Mouse (Mus musculus) midbrain, embryonic 11.5 days (tissue): ENCODE data around the gene Ammecr1. TPM values are rescaled to one million over a fixed set of nuclear protein-coding genes. Genes with fewer than 3 reads are reported as not detected.
A peak's percentile ranks its signal among the peaks of the same experiment; 100 is the strongest.

Experiments used
- ATAC-seq: fragments of 200-750 bp; cut with Nextera tagmentation; 2 replicates; pipeline ENCODE4 v1.8.0; 2017; ENCODE audit warnings: moderate TSS enrichment, moderate library complexity; ENCODE audit not compliant: low FRiP score
- DNase-seq: peaks from one replicate; pipeline ENCODE4 v3.0.0; 2015; ENCODE audit warnings: low spot score; ENCODE audit errors: missing footprints
- H3K27ac ChIP-seq: fragments of 300-500 bp; sonication (generic); 2 replicates; pipeline ENCODE4 v1.5.1; 2014; ENCODE audit warnings: low read depth, low read length
- H3K27me3 ChIP-seq: fragments of 300-500 bp; sonication (generic); 2 replicates; pipeline ENCODE4 v1.6.1; 2014; ENCODE audit warnings: mild to moderate bottlenecking, low read length, moderate library complexity, mixed read lengths; ENCODE audit not compliant: control insufficient read depth, insufficient read depth
- H3K36me3 ChIP-seq: fragments of 300-500 bp; sonication (generic); 2 replicates; pipeline ENCODE4 v1.6.1; 2014; ENCODE audit warnings: mild to moderate bottlenecking, low read length, moderate library complexity, mixed read lengths; ENCODE audit not compliant: control insufficient read depth, insufficient read depth
- H3K4me1 ChIP-seq: fragments of 300-500 bp; sonication (generic); 2 replicates; pipeline ENCODE4 v1.6.1; 2014; ENCODE audit warnings: low read length; ENCODE audit not compliant: control insufficient read depth, insufficient read depth
- H3K4me2 ChIP-seq: fragments of 300-500 bp; sonication (generic); 2 replicates; pipeline ENCODE4 v1.6.1; 2014; ENCODE audit warnings: mild to moderate bottlenecking, moderate library complexity
- H3K4me3 ChIP-seq: fragments of 300-500 bp; sonication (generic); 2 replicates; pipeline ENCODE4 v1.5.1; 2014; ENCODE audit warnings: low read depth, low read length
- H3K9ac ChIP-seq: fragments of 300-500 bp; sonication (generic); 2 replicates; pipeline ENCODE4 v1.6.1; 2014; ENCODE audit warnings: low read length
- H3K9me3 ChIP-seq: fragments of 300-500 bp; sonication (generic); 2 replicates; pipeline ENCODE4 v1.6.1; 2016; ENCODE audit warnings: low read length; ENCODE audit not compliant: control insufficient read depth
- WGBS: fragments of 180-500 bp; shearing (Covaris S2); extraction: QIAGEN DNeasy Blood & Tissue Kit; methylation state at CpG from one replicate; pipeline ENCODE4 v1.1.7; 2014; 5-methylcytosine and 5-hydroxymethylcytosine counted together
- polyA plus RNA-seq: library from polyadenylated mRNA; unstranded; fragments of >200 nt; fragmentation: Nextera tagmentation; extraction: Ambion mirVana; gene quantifications from 2 replicates; pipeline ENCODE4 v1.2.1, GENCODE M21; 2014

The Ammecr1 gene
- 10.7 and 11.5 TPM in 2 replicates for polyA plus RNA-seq

GRCm38 (mm10) chrX:142966008-142966966, at the start of gene Ammecr1:
Ammecr1 (minus strand) TSS chrX:142966728.
- H3K27ac ChIP-seq: peak within 1 kb of the TSS; percentile 79
- ATAC-seq (peak; percentile 95), DNase-seq (peak; percentile 93)
- peaks cover 8% of the 10 kb centered on the region for H3K27me3 ChIP-seq
- peak within 1 kb of the TSS; percentile 65 for H3K4me2 ChIP-seq
- 21% methylated on average over 58 of the region's 112 CpGs for WGBS
- no peaks in the 10 kb centered on the region for H3K36me3 ChIP-seq
- no peaks in the 10 kb centered on the region for H3K9me3 ChIP-seq
- peak within 1 kb of the TSS; percentile 60 for H3K4me3 ChIP-seq
- H3K4me1 ChIP-seq: no peaks in the 10 kb centered on the region
- peak within 1 kb of the TSS; percentile 77 for H3K9ac ChIP-seq

GRCm38 (mm10) chrX:143014118-143014517, 47.6 kb upstream of the Ammecr1 start:
- 96% methylated on average over 3 of the region's 3 CpGs for WGBS
- no peak overlapping the region for H3K27ac ChIP-seq
- H3K9ac ChIP-seq: no peak overlapping the region
- no peak overlapping the region for H3K4me2 ChIP-seq
- no peaks in the 10 kb centered on the region for H3K9me3 ChIP-seq
- ATAC-seq (no peak), DNase-seq (no peak)
- no peaks in the 10 kb centered on the region for H3K27me3 ChIP-seq
- no peak overlapping the region for H3K4me3 ChIP-seq
- H3K4me1 ChIP-seq: no peaks in the 10 kb centered on the region
- H3K36me3 ChIP-seq: no peaks in the 10 kb centered on the region

DNA sequence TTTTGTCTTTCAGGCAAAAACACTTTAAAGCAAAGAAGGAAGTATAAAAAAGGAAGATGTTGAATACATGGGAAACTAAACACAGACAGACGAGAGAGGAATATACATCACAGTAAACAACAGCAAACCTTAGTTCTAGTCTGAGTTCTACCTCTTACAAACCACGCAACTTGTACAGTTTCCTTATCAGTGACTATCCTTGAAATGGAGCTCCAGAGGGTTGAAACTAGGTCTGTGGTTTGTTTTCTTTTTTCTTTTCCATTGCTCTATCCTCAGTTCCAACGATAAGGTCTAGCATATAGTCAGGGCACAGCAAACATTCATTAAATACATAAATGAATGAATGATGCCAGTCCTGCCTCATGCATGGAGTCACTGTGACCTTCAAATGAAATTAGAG, 45.8 kb upstream of the Ammecr1 start:
- ATAC-seq: no peak
- WGBS: 89% methylated on average over 3 of the region's 3 CpGs
- H3K27me3 ChIP-seq: no peaks in the 10 kb centered on the region; the same call in 1 of the 2 replicates

DNA sequence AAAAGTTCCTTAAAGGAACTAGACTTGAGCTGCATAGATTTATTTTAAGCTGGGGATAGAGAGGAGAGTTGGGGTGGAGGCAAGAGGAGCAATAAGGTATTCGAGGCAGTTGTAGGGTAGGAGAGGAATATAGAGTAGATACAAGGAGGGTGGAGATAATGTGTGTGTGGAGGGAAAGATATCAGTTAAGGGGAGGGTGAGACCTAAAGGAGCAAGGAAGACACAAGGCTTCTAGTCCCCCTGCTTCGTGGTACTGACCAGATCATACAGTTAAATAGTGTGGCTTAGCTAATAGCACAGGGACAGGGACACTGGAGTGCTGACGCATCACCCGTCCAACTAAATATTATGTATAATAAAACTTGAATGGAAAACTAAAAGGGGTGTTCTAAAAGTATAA, 45.3 kb upstream of the Ammecr1 start:
- no peak for DNase-seq
- H3K27me3 ChIP-seq: no peaks in the 10 kb centered on the region; the same call in 1 of the 2 replicates
- no peak overlapping the region for H3K4me3 ChIP-seq
- no peaks in the 10 kb centered on the region for H3K36me3 ChIP-seq
- no peak for ATAC-seq
- H3K9ac ChIP-seq: no peak overlapping the region
- H3K9me3 ChIP-seq: no peaks in the 10 kb centered on the region
- no peak overlapping the region for H3K27ac ChIP-seq
- H3K4me1 ChIP-seq: no peaks in the 10 kb centered on the region
- no peak overlapping the region for H3K4me2 ChIP-seq
- 86% methylated on average over 4 of the region's 4 CpGs for WGBS

More for the DNA sequence above, 45.8 kb upstream of the Ammecr1 start:
- DNase-seq: no peak
- no peaks in the 10 kb centered on the region for H3K4me1 ChIP-seq
- H3K9ac ChIP-seq: no peak overlapping the region
- no peak overlapping the region for H3K4me3 ChIP-seq
- no peak overlapping the region for H3K4me2 ChIP-seq
- no peaks in the 10 kb centered on the region for H3K9me3 ChIP-seq
- no peaks in the 10 kb centered on the region for H3K36me3 ChIP-seq
- H3K27ac ChIP-seq: no peak overlapping the region

- Histone ChIP-seq H3K4me3 (no peak overlapping the region), H3K4me2 (no peak overlapping the region), H3K9me3 (no peaks in the 10 kb centered on the region), H3K27ac (no peak overlapping the region), H3K27me3 (peaks cover 2% of the 10 kb centered on the region; the same call in 1 of the 2 replicates), H3K4me1 (no peaks in the 10 kb centered on the region), H3K9ac (no peak overlapping the region), H3K36me3 (no peaks in the 10 kb centered on the region)
- ATAC-seq (no peak), DNase-seq (no peak)
- WGBS: 85% methylated on average over 3 of the region's 3 CpGs
Measured at GRCm38 (mm10) chrX:143004131-143004846, 37.8 kb upstream of the Ammecr1 start.

DNA sequence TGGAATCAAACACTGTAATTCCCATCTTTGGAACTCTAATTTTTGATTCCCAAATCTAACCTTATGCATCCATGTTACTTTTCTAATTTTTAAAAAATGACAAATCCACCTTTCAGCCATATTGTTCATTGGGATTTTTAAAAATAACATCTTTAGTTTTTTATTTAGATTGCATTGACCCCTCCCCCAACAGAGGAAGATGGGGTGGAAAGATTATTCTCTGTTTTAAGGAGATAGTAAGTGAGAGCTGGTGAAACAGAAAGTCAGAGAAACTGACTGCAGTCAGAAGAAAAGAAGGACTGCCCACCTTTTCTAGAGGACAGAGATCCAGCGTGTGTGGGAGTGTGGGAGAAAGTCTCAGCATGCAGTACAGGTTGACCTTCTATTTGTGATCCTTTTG, 30.7 kb upstream of the Ammecr1 start:
- peaks cover 4% of the 10 kb centered on the region; the same call in 1 of the 2 replicates for H3K27me3 ChIP-seq
- no peak overlapping the region for H3K9ac ChIP-seq
- no peaks in the 10 kb centered on the region for H3K4me1 ChIP-seq
- no peak overlapping the region for H3K27ac ChIP-seq
- no peaks in the 10 kb centered on the region for H3K36me3 ChIP-seq
- WGBS: 64% methylated on average over 1 of the region's 1 CpGs
- H3K4me3 ChIP-seq: no peak overlapping the region
- ATAC-seq: no peak
- H3K9me3 ChIP-seq: no peaks in the 10 kb centered on the region
- no peak overlapping the region for H3K4me2 ChIP-seq
- DNase-seq: no peak

DNA sequence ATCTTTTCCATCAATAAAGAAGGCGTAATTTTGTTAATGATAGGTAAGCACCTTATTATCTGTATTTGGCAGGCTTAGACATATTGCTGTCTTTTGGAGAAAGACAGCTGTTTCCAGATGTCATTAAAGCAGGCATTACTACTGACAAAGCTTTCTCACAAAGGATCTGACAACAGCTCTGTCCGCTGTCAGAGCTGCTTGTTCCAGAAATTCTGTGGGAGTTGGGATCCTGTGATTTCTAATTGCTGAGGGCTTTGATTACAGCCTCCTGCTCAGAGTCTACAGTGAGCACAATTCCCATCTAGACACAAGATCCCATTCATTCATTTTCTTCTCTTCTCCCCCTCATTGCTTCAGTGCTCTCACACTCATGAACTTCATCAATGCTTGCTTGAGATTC, 28.0 kb upstream of the Ammecr1 start:
- Histone ChIP-seq H3K9ac (no peak overlapping the region), H3K27me3 (peaks cover 2% of the 10 kb centered on the region; the same call in 1 of the 2 replicates), H3K27ac (no peak overlapping the region), H3K4me3 (no peak overlapping the region), H3K9me3 (no peaks in the 10 kb centered on the region), H3K4me1 (no peaks in the 10 kb centered on the region), H3K36me3 (no peaks in the 10 kb centered on the region), H3K4me2 (no peak overlapping the region)
- DNase-seq: no peak
- no peak for ATAC-seq
- WGBS: 41% methylated on average over 2 of the region's 2 CpGs

DNA sequence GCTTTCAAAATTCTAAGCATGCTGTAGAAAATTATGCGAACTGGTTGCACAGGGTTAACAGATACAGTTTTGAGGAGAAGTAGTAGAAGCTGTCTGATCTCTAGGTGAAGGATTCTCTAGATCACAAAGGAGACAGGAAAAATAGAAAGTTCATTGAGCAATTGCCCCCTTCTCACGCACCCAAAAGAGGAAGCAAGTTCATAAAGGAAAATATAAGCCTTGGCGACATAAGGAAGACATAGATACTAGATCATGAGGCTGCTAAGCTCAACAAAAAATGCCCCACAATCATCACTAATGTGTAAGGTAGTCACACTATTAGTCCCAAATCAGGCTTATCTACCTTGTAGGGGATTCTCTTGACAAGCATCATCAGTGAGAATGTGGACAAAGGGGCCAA, 17.6 kb upstream of the Ammecr1 start:
- DNase-seq (no peak), ATAC-seq (no peak)
- Histone ChIP-seq H3K9ac (no peak overlapping the region), H3K4me2 (no peak overlapping the region), H3K9me3 (no peaks in the 10 kb centered on the region), H3K4me3 (no peak overlapping the region), H3K4me1 (no peaks in the 10 kb centered on the region), H3K27me3 (peaks cover 8% of the 10 kb centered on the region; the same call in 1 of the 2 replicates), H3K27ac (no peak overlapping the region), H3K36me3 (no peaks in the 10 kb centered on the region)
- 79% methylated on average over 3 of the region's 3 CpGs for WGBS

DNA sequence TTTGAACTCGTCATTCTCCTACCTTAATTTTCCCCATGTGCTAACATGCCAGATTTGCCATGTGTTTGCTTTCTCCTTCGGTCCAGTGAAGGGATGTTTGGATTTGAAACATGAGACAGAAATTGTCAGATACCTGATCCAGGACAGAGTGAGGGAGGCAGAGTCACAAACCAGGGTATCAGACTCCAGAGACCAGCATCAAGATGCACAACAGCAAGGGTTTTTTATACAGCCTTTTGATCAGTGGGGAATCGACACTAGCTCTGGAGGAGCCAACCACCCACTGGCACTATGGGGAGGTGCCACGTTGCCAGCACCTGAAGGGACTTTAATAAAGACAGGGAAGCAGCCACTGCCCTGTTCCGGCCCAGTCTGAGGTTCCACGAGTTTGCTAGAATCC, 17.1 kb upstream of the Ammecr1 start:
- H3K4me3 ChIP-seq: no peak overlapping the region
- no peaks in the 10 kb centered on the region for H3K4me1 ChIP-seq
- H3K36me3 ChIP-seq: no peaks in the 10 kb centered on the region
- WGBS: 69% methylated on average over 6 of the region's 6 CpGs
- H3K9me3 ChIP-seq: no peaks in the 10 kb centered on the region
- no peak overlapping the region for H3K9ac ChIP-seq
- ATAC-seq: no peak
- H3K27me3 ChIP-seq: peaks cover 8% of the 10 kb centered on the region; the same call in 1 of the 2 replicates
- no peak overlapping the region for H3K27ac ChIP-seq
- DNase-seq: no peak
- no peak overlapping the region for H3K4me2 ChIP-seq
